Mouse (Mus musculus) liver (tissue): Measurements from ENCODE around the gene Bik.

ENCODE experiments used
- DNase-seq: peaks from one replicate; pipeline ENCODE4 v3.0.0-alpha.2; 2020; ENCODE audit warnings: mixed read lengths

Bik gene

GRCm38 (mm10) chr15:83584741-83585220 lies 58.1 kb downstream of the Bik start:
- DNase-seq: no peak

- DNase-seq: no peak
These were observed 64.2 kb downstream of the Bik start for GRCm38 (mm10) chr15:83590841-83591240.

- no peak for DNase-seq
These were observed 65.1 kb downstream of the Bik start for GRCm38 (mm10) chr15:83591758-83592157.

- DNase-seq: peak; percentile 84
These were observed 65.9 kb downstream of the Bik start for GRCm38 (mm10) chr15:83592260-83593188.

GRCm38 (mm10) chr15:83593189-83593585 lies 66.5 kb downstream of the Bik start:
- DNase-seq: peak; percentile 64

- peak; percentile 81 for DNase-seq
These were observed 67.2 kb downstream of the Bik start for GRCm38 (mm10) chr15:83593702-83594512.
